Mouse (Mus musculus): ENCODE data around the gene Uspl1. TPM values are rescaled to one million over a fixed set of nuclear protein-coding genes. Genes with fewer than 3 reads are reported as not detected.

Uspl1 gene
- polyA plus RNA-seq, 2 experiments: 8.9 to 18.6 TPM

DNA sequence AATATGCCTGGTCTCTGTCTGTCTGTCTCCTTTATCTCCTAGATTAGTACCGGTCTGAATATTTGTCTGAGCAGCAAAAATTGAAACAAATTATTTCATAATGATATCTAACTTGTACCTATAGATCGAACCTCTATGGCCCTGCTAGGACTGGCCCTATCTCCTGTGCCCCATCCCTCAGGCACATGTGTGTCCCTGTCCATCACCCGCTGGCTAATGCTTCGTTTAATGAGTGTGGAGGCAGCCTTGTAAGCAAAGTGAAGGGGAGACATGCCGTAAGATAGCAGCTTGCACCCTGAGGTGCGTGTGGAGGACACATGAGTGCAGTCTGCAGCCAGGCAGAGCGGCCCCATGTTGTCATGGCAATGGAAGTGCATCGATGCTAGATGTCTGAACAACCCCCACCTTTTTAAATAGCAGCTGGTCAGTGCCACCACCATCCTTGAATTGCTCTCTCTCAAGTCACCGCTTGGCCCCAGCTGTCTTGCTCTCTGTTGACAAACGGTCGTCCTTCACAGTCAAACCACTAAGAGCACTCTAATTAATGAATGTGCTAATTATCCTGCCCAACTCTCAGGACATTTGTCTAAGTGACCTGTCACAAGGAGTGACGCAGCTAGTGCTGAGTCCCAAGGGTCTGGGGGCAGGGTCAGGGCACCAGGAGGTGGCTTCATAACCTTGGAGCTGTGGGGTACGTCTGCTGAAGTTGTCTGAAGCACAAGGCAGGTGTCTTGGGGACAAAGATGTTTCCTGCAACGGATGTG is 73.5 kb downstream of the Uspl1 start:
- ATAC-seq (ENCODE audit: insufficient read depth) (no peak), DNase-seq (ENCODE audit: low read depth in 3 of 3, low spot score in 3 of 3) (no peak)
- Histone ChIP-seq H3K4me2 (ENCODE audit: low read depth) (no peak overlapping the region), H3K9ac (replicated peaks) (no peak overlapping the region), H3K9me3 (ENCODE audit: control insufficient read depth, low read length) (no peaks in the 10 kb centered on the region), H3K27ac (no peak overlapping the region), H3K36me3 (replicated peaks; ENCODE audit: control insufficient read depth, insufficient read depth, low read depth) (no peaks in the 10 kb centered on the region), H3K4me1 (replicated peaks; ENCODE audit: control insufficient read depth in 2 of 2, insufficient read depth in 2 of 2, low read length in 1 of 2) (no peaks in the 10 kb centered on the region), H3K4me3 (ENCODE audit: insufficient read depth in 1 of 2, low read depth in 2 of 2, low read length in 2 of 2) (no peak overlapping the region), H3K27me3 (ENCODE audit: control insufficient read depth, insufficient read depth, low read length) (no peaks in the 10 kb centered on the region)
- 57% methylated on average over 14 of the region's 14 CpGs for WGBS (ENCODE audit: insufficient replicate concordance)
- TF ChIP-seq CTCF (IDR thresholded peaks at IDR 0.05; ENCODE audit: low read depth): no peak
- TF ChIP-seq EP300 (IDR thresholded peaks at IDR 0.05; ENCODE audit: low read depth): no peak

DNA sequence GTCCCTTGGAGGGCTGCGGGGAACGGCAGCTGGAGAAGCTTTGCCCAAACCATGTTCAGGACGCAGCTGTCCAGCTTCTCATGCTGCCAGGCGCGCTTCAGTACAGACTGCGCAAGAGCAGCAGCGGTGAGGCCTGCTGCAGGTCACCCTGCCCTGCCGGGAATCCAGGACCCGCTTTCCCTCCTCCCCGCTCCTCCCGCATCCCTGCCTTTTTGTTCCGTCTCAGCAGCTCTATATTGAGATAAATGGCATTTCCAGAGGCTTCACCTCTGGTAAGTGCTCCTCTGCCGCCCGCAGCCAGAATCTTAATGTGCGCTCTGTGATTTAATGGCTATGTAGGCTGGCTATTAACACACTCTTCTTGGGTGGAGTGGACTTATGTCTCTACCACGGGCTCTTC is 74.9 kb downstream of the Uspl1 start:
- Histone ChIP-seq H3K9ac (replicated peaks) (no peak overlapping the region), H3K9me3 (ENCODE audit: control insufficient read depth, low read length) (no peaks in the 10 kb centered on the region), H3K27ac (no peak overlapping the region), H3K4me1 (replicated peaks; ENCODE audit: control insufficient read depth in 2 of 2, insufficient read depth in 2 of 2, low read length in 1 of 2) (no peaks in the 10 kb centered on the region), H3K27me3 (ENCODE audit: control insufficient read depth, insufficient read depth, low read length) (no peaks in the 10 kb centered on the region), H3K4me3 (ENCODE audit: insufficient read depth in 1 of 2, low read depth in 2 of 2, low read length in 2 of 2) (no peak overlapping the region), H3K4me2 (ENCODE audit: low read depth) (no peak overlapping the region), H3K36me3 (replicated peaks; ENCODE audit: control insufficient read depth, insufficient read depth, low read depth) (no peaks in the 10 kb centered on the region)
- DNase-seq (ENCODE audit: low read depth in 3 of 3, low spot score in 3 of 3): no peak
- WGBS (ENCODE audit: insufficient replicate concordance): 76% methylated on average over 16 of the region's 16 CpGs
- ATAC-seq (ENCODE audit: insufficient read depth): no peak
- no peak for TF ChIP-seq EP300 (IDR thresholded peaks at IDR 0.05; ENCODE audit: low read depth)
- TF ChIP-seq CTCF (IDR thresholded peaks at IDR 0.05; ENCODE audit: low read depth): no peak

DNA sequence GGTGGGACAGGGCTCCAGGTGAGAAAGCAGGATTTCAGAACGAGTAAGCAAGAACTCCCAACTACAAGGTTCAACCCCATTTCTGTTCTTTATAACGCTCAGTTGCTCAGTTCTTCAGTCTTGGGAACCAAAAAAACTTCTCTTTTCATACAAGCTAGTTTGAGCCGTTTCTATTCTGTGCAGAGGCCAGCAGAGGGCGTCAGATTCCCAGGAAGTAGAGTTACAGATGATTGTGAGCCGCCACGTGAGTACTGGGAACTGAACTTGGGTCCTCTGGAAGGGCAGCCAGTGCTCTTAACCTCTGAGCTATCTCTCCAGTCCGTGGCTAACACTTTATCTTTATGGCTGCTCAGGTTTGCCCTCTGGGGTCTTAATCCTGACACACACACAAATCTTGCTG is 77.3 kb downstream of the Uspl1 start:
- TF ChIP-seq EP300 (IDR thresholded peaks at IDR 0.05; ENCODE audit: low read depth) (no peak), CTCF (IDR thresholded peaks at IDR 0.05; ENCODE audit: low read depth) (peak; percentile 30; the same call in 1 of the 2 replicates)
- H3K4me3 ChIP-seq (ENCODE audit: insufficient read depth in 1 of 2, low read depth in 2 of 2, low read length in 2 of 2): no peak overlapping the region
- WGBS (ENCODE audit: insufficient replicate concordance): 61% methylated on average over 7 of the region's 7 CpGs
- 0 out of 4 replicates have a peak, but pooled peaks cover 0 to 3% of the 10 kb centered on the region in 2 experiments for H3K4me1 ChIP-seq (replicated peaks; ENCODE audit: control insufficient read depth in 2 of 2, insufficient read depth in 2 of 2, low read length in 1 of 2)
- H3K27me3 ChIP-seq (ENCODE audit: control insufficient read depth, insufficient read depth, low read length): no peaks in the 10 kb centered on the region
- no peak overlapping the region for H3K4me2 ChIP-seq (ENCODE audit: low read depth)
- no peak overlapping the region for H3K27ac ChIP-seq
- no peak overlapping the region for H3K9ac ChIP-seq (replicated peaks)
- no peak for DNase-seq (ENCODE audit: low read depth in 3 of 3, low spot score in 3 of 3)
- no peak for ATAC-seq (ENCODE audit: insufficient read depth)
- H3K9me3 ChIP-seq (ENCODE audit: control insufficient read depth, low read length): no peaks in the 10 kb centered on the region
- no peaks in the 10 kb centered on the region for H3K36me3 ChIP-seq (replicated peaks; ENCODE audit: control insufficient read depth, insufficient read depth, low read depth)

DNA sequence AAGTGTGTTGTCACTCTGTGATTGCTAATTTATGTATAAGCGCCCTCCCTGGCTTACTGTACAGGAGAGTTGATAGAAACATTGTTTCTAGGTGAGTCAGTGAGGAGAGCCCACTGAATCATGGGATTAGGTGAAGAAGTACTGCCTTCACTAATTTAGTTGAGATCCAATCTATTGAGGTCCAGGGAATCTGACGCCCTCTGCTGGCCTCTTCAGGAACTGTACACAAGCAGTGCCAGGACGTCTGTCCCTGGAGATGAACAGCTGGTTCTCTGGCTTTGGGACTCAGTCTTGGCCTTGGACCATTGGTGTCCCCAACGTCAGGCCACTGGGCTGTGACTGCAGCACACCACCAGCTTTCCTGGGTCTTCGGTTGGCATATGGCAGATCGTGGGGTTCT is 77.7 kb downstream of the Uspl1 start:
- Histone ChIP-seq H3K4me2 (ENCODE audit: low read depth) (no peak overlapping the region), H3K27ac (no peak overlapping the region), H3K27me3 (ENCODE audit: control insufficient read depth, insufficient read depth, low read length) (no peaks in the 10 kb centered on the region), H3K4me1 (replicated peaks; ENCODE audit: control insufficient read depth in 2 of 2, insufficient read depth in 2 of 2, low read length in 1 of 2) (0 out of 4 replicates have a peak, but pooled peaks cover 0 to 3% of the 10 kb centered on the region in 2 experiments), H3K4me3 (ENCODE audit: insufficient read depth in 1 of 2, low read depth in 2 of 2, low read length in 2 of 2) (no peak overlapping the region), H3K9me3 (ENCODE audit: control insufficient read depth, low read length) (no peaks in the 10 kb centered on the region), H3K9ac (replicated peaks) (no peak overlapping the region), H3K36me3 (replicated peaks; ENCODE audit: control insufficient read depth, insufficient read depth, low read depth) (no peaks in the 10 kb centered on the region)
- WGBS (ENCODE audit: insufficient replicate concordance): 62% methylated on average over 6 of the region's 6 CpGs
- no peak for ATAC-seq (ENCODE audit: insufficient read depth)
- DNase-seq (ENCODE audit: low read depth in 3 of 3, low spot score in 3 of 3): no peak
- peak; percentile 83 for TF ChIP-seq CTCF (IDR thresholded peaks at IDR 0.05; ENCODE audit: low read depth)
- no peak for TF ChIP-seq EP300 (IDR thresholded peaks at IDR 0.05; ENCODE audit: low read depth)

DNA sequence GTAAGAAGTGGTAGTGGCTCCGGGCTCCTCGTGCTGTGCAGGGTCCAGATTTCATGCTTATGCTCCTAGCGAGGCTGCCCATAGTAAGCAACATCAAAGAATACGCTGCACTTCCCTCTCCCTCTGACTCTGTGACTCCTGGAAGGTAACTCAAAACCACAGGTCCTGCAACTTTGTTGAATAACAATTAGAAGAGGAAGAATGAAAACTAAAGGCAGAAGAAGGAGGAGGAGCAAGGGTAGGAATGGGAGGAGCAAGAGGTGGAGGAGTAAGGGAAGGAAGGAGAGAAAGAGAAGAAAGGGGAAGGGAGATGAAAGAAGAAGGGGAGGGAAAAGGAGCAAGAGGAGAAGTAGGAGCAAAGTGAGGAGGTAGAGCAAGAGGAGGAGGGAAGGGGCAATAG is 80.3 kb downstream of the Uspl1 start, which contains the start of gene Alox5ap:
Gene Alox5ap, plus strand, starts transcription at position 363 of the 400 bp plus-strand sequence.
- H3K4me3 ChIP-seq (ENCODE audit: insufficient read depth in 1 of 2, low read depth in 2 of 2, low read length in 2 of 2): peak within 1 kb of the TSS; percentile 20 to 49; a peak in 2 of 4 replicates
- no peaks in the 10 kb centered on the region for H3K36me3 ChIP-seq (replicated peaks; ENCODE audit: control insufficient read depth, insufficient read depth, low read depth)
- no peak within 1 kb of the TSS for H3K9ac ChIP-seq (replicated peaks)
- TF ChIP-seq EP300 (IDR thresholded peaks at IDR 0.05; ENCODE audit: low read depth) (no peak), CTCF (IDR thresholded peaks at IDR 0.05; ENCODE audit: low read depth) (no peak)
- DNase-seq (ENCODE audit: low read depth in 3 of 3, low spot score in 3 of 3): no peak
- H3K4me1 ChIP-seq (replicated peaks; ENCODE audit: control insufficient read depth in 2 of 2, insufficient read depth in 2 of 2, low read length in 1 of 2): peaks cover 0 to 11% of the 10 kb centered on the region in 2 experiments; a peak in 2 of 4 replicates
- H3K4me2 ChIP-seq (ENCODE audit: low read depth): no peak within 1 kb of the TSS
- H3K9me3 ChIP-seq (ENCODE audit: control insufficient read depth, low read length): no peaks in the 10 kb centered on the region
- H3K27me3 ChIP-seq (ENCODE audit: control insufficient read depth, insufficient read depth, low read length): no peaks in the 10 kb centered on the region
- no peak within 1 kb of the TSS for H3K27ac ChIP-seq
- 33% methylated on average over 4 of the region's 4 CpGs for WGBS (ENCODE audit: insufficient replicate concordance)
- ATAC-seq (ENCODE audit: insufficient read depth): no peak

All from liver, embryonic 14.5 days (tissue).